Mouse (Mus musculus): ENCODE measurements at regions not wholly inside any gene's neighbourhood (a gene's known extent, or its start where the extent isn't known, plus 50 kb on each side); places are given as distances from the start of the nearest gene placed in this dataset.

DNA sequence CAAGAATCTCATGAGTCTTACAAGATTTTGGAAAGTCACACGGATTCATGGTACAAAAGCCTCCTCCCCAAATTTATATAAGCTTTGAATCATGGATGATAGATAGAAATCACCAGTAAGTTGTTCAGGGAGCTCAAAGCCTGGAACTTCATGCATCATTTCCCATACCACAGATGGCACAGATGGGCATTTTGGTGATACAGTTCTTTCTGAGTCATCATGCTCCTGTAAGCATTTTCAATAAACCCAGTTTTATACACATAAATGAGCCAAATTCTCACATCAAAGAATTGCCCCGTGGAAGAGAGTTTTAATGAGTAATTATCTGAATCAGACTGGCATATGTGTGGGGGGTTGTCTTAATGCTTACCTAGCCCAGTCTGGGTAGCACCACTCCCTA lies 379.1 kb upstream of the Anxa10 start:
- DNase-seq (ENCODE audit: extremely low spot score in 1 of 2, low spot score in 1 of 2), result peak; percentile 1 to 20

- DNase-seq (ENCODE audit: extremely low spot score in 1 of 2, low spot score in 1 of 2), result no peak
Observed at GRCm38 (mm10) chr8:62482503-62482902, 359.6 kb upstream of the Anxa10 start.
